Mouse (Mus musculus): ENCODE measurements around the gene D630045J12Rik.

Gene D630045J12Rik

GRCm38 (mm10) chr6:38096961-38097370, 156.8 kb downstream of the D630045J12Rik start:
- no peak for DNase-seq (ENCODE audit: low spot score)

- DNase-seq (ENCODE audit: low spot score): no peak
These were observed 159.1 kb downstream of the D630045J12Rik start for GRCm38 (mm10) chr6:38094701-38095100.

GRCm38 (mm10) chr6:38092539-38092938, 161.3 kb downstream of the D630045J12Rik start:
- no peak for DNase-seq (ENCODE audit: low spot score)

- DNase-seq (ENCODE audit: low spot score): no peak
These were observed 166.4 kb downstream of the D630045J12Rik start for GRCm38 (mm10) chr6:38087242-38088026.

- DNase-seq (ENCODE audit: low spot score): no peak
These were observed 170.6 kb downstream of the D630045J12Rik start for GRCm38 (mm10) chr6:38083204-38083603.

- no peak for DNase-seq (ENCODE audit: low spot score)
These were observed 172.0 kb downstream of the D630045J12Rik start for GRCm38 (mm10) chr6:38081727-38082341.

- DNase-seq (ENCODE audit: low spot score): no peak
These were observed 173.4 kb downstream of the D630045J12Rik start for GRCm38 (mm10) chr6:38080364-38080763.

GRCm38 (mm10) chr6:38073592-38073991, 180.2 kb downstream of the D630045J12Rik start:
- no peak for DNase-seq (ENCODE audit: low spot score)

Measured in testis, postnatal 10 days (tissue).